Mouse (Mus musculus) spleen, postnatal 36 days (tissue): ENCODE results near the gene Tubg1.
"Not testable (repeated sequence)": the region's sequence is repeated elsewhere in the genome, so short reads cannot be mapped to it uniquely, and the experiment has no call there.

Source experiments
- DNase-seq, 2 experiments: peaks; one replicate each; pipeline ENCODE4 v3.0.0; 2022; ENCODE audit warnings: low spot score in 2 of 2, mixed read lengths in 1 of 2

Tubg1 gene

GRCm38 (mm10) chr11:101140164-101140819 is 20.6 kb downstream of the Tubg1 start:
- no peak for DNase-seq

- DNase-seq, result no peak
Observed at GRCm38 (mm10) chr11:101141088-101141487, 21.4 kb downstream of the Tubg1 start.

- no peak for DNase-seq
Observed at GRCm38 (mm10) chr11:101142215-101142967, 22.7 kb downstream of the Tubg1 start.

- peak; percentile 65 to 66 for DNase-seq
Observed at GRCm38 (mm10) chr11:101143338-101144225, 23.8 kb downstream of the Tubg1 start.

DNA sequence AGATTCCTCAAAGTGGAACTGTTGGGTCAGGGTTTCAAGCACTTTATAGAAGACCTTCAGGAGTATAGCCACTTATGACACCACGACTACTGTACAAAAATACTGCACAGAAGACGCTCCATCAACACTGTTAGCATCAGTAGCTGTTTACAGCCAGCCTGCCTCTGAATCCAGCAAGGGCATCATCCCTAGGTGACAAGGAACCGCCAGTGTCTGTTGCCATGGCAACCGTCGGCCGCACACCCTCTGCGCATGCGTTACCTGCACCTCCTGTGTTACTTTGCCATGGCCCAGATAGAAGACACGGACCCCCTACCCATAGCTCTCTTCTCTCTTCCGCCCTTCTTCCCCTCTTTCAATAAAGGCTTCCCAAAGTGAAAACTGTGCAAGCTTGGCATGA is 26.6 kb downstream of the Tubg1 start:
- no peak for DNase-seq

- DNase-seq, result no peak
Observed at GRCm38 (mm10) chr11:101148751-101149150, 29.0 kb downstream of the Tubg1 start.

DNA sequence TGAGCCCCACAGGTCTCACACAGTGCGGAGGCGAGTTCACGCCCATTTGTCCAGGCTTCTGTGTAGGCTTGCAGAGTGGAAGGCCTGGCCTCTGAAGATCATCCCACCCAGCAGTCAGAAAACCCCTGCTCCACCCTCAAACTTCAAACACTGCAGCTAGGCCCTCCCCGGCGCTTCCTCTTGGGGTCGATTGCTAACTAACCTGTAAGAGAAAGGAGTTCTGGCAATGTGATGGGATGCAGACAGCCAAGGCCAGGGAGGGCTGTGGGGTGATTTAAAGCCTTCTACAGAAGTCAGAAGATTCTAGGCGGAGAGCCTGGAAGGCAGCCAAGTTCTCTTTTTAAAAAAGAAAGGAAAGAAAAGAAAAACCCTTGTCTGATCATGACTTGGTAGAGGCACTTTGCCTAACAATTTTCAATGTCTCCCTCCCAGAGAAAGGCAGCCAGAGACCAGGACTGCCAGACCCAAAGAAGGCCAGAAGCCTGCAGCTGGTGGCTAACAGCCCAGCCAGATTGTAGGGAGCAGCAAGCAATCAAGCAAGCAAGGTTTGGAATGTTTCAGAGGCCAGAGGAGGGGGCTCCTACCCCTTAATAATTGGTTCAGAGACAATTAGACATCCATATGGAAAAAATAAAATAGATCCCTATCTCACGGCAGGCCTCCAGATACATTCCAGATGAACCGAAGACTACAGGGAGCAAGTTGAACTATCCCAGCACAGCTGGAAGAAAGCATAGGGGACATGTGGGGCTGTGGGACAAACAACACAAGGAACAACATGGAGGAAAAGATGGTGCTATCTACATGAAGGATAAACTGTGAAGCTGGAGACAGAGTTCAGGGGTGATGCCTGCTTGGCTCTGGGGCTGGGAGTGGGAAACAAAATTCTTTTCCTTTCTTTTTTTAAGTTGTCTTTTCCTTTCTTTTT is 29.7 kb downstream of the Tubg1 start:
- DNase-seq, result no peak

DNA sequence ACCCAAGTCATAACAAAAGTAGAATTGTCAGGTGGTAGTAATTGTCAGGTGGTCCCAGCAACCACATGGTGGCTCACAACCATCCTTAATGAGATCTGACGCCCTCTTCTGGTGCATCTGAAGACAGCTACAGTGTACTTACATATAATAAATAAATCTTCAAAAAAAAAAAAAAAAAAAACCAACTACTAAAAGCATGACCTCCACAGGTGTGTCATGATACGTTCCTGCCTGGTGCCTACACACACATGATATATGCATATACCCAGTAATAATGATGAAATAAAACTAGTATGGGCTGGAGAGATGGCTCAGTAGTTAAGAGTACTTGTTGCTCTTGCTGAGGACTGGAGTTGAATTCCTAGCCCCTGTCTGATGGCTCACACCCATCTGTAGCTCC is 31.3 kb downstream of the Tubg1 start:
- no peak for DNase-seq

GRCm38 (mm10) chr11:101152825-101153224 is 33.1 kb downstream of the Tubg1 start:
- no peak for DNase-seq

GRCm38 (mm10) chr11:101154648-101155047 is 34.9 kb downstream of the Tubg1 start:
- DNase-seq, result no peak

GRCm38 (mm10) chr11:101155151-101155550 is 35.4 kb downstream of the Tubg1 start:
- DNase-seq, result no peak

- DNase-seq, result peak; percentile 76 to 77
Observed at GRCm38 (mm10) chr11:101155728-101156371, 36.1 kb downstream of the Tubg1 start, which contains the start of gene Tubg2. Gene Tubg2, plus strand, starts transcription at chr11:101155907.

DNA sequence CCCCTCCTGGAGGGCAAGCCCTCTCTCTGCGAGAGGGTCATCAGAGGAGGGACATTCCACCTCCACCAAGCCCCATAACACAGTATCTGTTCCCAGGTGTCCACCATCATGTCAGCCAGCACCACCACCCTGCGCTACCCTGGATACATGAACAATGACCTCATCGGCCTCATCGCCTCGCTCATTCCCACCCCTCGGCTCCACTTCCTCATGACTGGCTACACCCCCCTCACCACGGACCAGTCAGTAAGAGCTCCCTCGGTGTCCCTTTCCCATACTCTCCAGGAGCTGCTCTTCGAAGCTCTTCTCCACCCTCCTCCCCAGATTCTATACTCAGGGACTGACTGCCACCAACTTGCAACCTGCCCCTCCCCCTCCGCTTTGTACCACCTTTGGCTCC is 40.4 kb downstream of the Tubg1 start:
- DNase-seq, result not testable (repeated sequence)

DNA sequence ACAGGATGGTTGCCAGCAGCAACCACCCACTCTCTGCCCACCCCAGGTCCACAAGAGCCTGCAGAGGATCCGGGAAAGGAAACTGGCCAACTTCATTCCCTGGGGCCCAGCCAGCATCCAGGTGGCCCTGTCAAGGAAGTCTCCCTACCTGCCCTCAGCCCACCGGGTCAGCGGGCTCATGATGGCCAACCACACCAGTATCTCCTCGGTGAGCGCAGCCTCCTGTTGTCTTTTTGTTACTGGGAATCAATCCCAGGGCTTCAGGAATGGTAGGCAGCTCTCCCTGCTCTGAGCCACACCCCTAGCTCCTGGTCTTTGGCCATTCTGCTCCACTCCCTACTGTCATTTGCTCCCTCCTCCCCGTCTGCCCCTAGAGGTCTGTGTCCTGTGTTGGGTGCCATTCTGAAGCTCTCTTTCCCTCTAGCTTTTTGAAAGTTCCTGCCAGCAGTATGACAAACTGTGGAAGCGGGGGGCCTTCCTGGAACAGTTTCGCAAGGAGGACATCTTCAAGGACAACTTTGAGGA is 41.3 kb downstream of the Tubg1 start:
- DNase-seq, result not testable (repeated sequence)

GRCm38 (mm10) chr11:101161551-101161950 is 41.8 kb downstream of the Tubg1 start:
- no peak for DNase-seq

DNA sequence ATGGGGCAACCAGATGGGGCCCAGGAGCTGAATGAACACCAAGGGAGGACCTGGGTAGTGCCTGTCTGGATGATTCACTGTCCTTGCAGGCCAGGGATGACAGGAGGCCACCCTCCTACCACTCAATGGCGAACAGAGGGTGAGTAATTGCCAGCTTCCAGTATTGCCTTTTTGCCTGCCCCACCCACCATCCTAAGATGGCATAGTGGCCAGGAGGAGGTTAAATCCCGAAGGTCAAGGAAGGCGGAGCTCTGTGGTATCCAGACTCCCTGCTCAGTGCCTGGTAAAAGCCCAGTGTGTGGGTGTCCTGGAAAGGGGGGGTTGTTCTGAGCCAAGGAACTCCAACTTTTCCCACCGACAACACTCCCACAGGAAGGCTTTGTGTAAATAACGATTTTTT is 42.6 kb downstream of the Tubg1 start:
- no peak for DNase-seq

GRCm38 (mm10) chr11:101162772-101163171 is 43.0 kb downstream of the Tubg1 start:
- DNase-seq, result no peak

- DNase-seq, result no peak
Observed at GRCm38 (mm10) chr11:101163476-101164350, 44.0 kb downstream of the Tubg1 start.

- no peak for DNase-seq
Observed at GRCm38 (mm10) chr11:101164351-101164665, 44.6 kb downstream of the Tubg1 start.
